Mouse (Mus musculus) bone marrow macrophage, adult 2 months (primary cell): ENCODE results near the gene ccdc198. TPM values are rescaled to one million over a fixed set of nuclear protein-coding genes. Genes with fewer than 3 reads are reported as not detected.
"Not testable (repeated sequence)": the region's sequence is repeated elsewhere in the genome, so short reads cannot be mapped to it uniquely, and the experiment has no call there.

Source experiments
- H3K27ac ChIP-seq: 2 replicates; pipeline ENCODE4 v1.5.1; 2012; ENCODE audit warnings: low read depth, low read length; ENCODE audit not compliant: insufficient read depth
- H3K4me1 ChIP-seq: 2 replicates; pipeline ENCODE4 v1.6.1; 2012; ENCODE audit warnings: low read length; ENCODE audit not compliant: control insufficient read depth, insufficient read depth
- H3K4me3 ChIP-seq: 2 replicates; pipeline ENCODE4 v1.5.1; 2012; ENCODE audit warnings: mild to moderate bottlenecking, low read length, moderate library complexity; ENCODE audit not compliant: insufficient read depth
- CTCF ChIP-seq: IDR thresholded peaks from 2 replicates; pipeline ENCODE4 v1.5.1; 2012; ENCODE audit warnings: low read depth, mild to moderate bottlenecking, low read length, moderate library complexity
- POLR2A ChIP-seq: IDR thresholded peaks from 2 replicates; pipeline ENCODE4 v1.6.1; 2012; ENCODE audit warnings: mild to moderate bottlenecking, low read depth, low read length, borderline replicate concordance
- polyA plus RNA-seq: library from polyadenylated mRNA; stranded (reverse); fragments of >200 nt; gene quantifications from 2 replicates; pipeline ENCODE4 v1.2.4, GENCODE M21; 2012; ENCODE audit not compliant: missing spikeins, insufficient read depth, insufficient read length

The ccdc198 gene
- polyA plus RNA-seq, result not detected in 2 replicates

DNA sequence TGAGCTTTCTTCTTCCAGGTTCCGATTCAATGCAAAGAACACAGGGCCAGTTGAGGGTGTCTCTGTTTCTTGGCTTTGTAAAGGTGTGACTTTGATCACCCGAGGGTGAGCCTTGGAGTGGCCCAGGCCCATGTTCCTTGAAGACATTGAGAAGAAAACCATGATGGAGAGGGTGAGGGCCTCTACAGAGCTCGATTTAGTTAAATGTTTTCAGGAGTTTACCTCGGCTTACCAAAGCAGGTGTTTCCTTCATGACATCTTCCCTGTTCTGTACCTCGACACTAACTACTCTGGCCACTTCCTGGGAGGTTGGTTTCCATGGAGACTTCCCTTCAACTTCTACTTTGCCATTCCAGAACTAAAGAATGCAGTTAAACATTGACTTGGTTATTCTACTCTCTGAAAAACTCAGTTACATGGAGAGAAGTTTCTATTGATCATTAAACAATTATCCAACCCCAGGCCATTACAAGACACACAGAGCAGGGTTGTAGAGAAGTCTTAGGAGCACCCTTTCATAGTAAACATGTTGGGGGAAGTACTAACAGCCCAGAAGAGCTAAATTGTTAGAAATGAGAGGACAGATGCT lies at the start of gene ccdc198:
ccdc198 (minus strand) TSS at position 349 of the 589 bp plus-strand sequence.
- no peak for TF ChIP-seq CTCF

DNA sequence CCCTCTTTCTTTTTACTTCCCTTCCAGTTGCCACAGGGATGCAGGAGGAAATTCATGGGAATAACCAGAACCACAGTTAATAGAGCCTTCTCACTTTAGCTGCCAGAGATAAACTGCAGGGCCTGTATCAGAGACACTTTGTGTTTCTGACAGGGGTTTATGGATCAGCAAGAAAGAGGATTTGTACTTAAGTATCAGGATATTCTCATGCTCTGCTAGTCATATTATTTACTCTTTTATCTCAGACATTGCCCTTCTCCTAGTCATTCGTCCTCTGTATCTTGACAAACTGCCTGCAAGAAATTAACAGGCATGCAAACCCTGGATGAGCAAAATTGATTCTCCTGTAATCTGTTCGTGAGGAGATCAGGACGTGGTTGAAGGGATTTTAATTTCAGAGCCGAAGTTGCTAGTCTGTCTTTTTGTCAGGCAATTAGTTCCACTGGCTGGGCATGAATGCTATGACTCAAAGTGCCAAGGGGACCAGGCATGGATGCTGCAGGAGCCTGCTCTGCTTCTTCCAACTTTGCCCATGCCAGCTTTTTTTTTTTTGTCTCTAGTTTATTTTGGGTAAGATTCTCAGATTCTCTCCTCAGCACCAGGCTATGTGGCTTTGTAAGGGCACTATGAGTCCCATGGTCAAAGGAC lies 48.7 kb upstream of the ccdc198 start:
- no peak overlapping the region for H3K4me3 ChIP-seq
- H3K4me1 ChIP-seq, result no peaks in the 10 kb centered on the region
- TF ChIP-seq POLR2A, result no peak
- no peak for TF ChIP-seq CTCF
- H3K27ac ChIP-seq, result no peak overlapping the region

More for the DNA sequence above, at the start of gene ccdc198:
- no peaks in the 10 kb centered on the region for H3K4me1 ChIP-seq
- H3K27ac ChIP-seq, result no peak within 1 kb of the TSS
- no peak within 1 kb of the TSS for H3K4me3 ChIP-seq

DNA sequence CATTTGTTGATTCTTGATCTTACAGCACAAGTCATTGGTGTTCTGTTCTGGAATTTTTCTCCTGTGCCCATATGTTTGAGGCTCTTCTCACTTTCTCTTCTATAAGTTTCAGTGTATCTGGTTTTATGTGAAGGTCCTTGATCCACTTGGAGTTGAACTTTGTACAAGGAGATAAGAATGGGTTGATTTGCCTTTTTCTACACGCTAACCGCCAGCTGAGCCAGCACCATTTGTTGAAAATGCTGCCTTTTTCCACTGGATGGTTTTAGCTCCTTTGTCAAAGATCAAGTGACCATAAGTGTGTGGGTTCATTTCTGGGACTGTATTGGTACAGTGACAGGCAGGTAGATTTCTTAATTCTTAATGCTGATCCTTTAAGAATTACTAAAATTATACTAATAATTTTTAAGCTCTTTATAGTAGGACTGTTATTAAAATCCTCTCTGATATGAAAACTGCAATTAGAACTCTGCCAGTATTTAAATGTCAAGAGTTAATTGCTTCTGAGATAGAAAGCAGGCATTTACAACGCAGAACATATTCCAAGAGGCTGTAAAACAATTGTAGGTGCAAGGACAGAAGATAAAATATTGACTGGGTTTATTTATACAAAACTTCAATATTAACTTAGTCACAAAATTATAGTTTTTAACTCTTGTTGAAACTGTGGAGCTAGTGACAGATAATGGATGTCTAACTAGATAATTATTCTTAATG lies 44.9 kb upstream of the ccdc198 start:
- H3K27ac ChIP-seq, result no peak overlapping the region
- TF ChIP-seq CTCF, result no peak
- TF ChIP-seq POLR2A, result no peak
- no peak overlapping the region for H3K4me3 ChIP-seq
- H3K4me1 ChIP-seq, result no peaks in the 10 kb centered on the region

DNA sequence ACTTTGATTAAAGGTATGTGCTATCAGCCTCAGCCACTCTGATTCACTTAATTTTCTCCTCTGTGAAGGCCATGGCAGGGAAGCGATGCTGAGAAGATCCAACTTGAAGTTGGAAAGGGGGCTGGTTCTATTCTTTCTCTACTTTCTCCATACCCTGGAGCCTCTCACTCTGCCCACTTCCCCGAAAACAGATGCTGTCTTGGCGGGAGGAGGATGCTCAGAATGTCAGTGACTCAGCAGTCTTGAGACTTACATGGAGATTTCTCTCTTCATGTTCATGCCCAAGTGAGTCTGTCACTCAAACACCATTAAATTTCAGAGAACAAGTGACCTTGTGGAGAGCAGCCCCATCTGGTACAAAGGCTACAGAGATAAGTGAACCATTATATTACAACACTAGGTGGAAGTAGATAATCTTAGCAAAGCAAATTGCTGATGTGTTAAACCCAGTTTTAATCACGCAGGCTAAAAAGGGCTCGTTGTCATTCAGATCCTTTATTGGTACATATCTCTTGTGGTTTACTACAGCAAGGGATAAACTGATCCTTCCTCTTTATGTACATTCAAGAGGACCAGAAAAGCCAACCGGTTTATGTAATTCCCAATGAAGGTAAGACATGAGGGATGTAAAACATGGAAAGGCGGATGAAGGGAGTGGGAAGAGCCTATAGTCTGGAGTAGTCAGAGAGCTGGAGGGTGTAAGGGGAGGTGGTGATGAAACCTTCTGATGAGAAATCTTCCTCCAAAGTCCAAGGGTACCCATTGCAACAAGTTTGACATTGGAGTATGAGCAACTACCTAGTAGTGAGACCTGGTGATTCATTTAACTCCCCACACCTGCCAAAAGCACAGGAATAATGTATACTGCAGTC lies 38.7 kb upstream of the ccdc198 start:
- Histone ChIP-seq H3K4me1 (no peaks in the 10 kb centered on the region), H3K27ac (no peak overlapping the region), H3K4me3 (no peak overlapping the region)
- no peak for TF ChIP-seq POLR2A
- TF ChIP-seq CTCF, result no peak

DNA sequence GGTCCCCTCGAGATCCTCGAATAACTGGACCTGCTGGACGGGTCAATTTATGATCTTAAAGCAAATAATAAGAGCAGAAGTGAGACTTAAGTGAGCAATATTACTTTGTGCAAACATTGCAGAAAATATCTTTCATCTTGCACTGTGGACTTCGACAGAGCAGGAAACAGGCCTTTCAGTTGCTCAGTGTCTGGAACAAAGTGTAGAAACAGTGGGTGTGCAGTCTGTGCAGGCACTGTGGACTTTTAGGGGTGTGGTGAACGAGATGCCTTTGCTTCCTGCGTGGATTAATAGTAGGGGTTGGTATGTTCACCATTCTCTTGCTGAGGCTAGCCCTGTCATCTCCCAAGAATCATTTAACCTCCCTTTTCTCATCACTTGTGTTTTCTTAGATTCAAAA lies 33.6 kb upstream of the ccdc198 start:
- TF ChIP-seq POLR2A (no peak), CTCF (no peak)
- Histone ChIP-seq H3K4me1 (no peaks in the 10 kb centered on the region), H3K4me3 (no peak overlapping the region), H3K27ac (no peak overlapping the region)

DNA sequence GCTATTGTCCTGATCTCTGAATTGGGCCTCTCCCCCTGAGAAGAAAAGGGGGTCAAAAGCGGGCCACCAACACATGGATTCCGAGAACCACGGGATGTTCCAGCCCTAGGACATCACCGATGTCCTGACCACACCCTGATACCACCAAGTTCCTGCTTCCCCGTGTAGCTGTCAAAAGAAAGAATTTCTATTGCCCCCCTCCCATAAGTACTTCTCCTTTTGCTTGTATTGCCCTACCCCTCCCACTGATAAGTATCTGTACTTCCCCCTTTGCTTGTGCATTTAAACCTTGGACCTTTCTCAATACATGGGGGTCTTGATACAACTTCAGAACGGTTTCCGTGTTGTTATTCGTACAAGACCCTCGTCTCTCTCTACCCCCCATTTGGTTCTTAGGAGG lies 33.2 kb upstream of the ccdc198 start:
- H3K4me3 ChIP-seq, H3K4me1 ChIP-seq, H3K27ac ChIP-seq: not testable (repeated sequence)

DNA sequence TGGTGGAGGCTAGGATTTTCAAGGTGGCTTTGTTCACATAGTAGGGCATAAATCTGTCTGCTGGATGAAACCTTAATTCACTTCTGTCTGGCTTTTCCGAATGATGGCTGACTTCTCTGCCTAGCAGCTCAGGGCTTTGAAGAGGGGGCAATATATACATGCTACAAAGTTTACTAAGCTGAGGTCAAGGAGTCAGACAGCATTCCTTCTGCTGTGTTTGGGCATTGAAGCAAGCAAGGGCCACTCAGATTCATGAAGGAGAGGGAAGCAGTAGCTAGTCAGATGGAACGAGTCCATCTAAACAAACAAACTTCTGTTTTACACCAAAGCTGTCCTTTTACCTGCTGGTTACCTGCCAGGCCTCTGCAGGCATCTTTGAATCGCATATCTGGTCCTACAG lies 32.4 kb upstream of the ccdc198 start:
- no peaks in the 10 kb centered on the region for H3K4me1 ChIP-seq
- no peak overlapping the region for H3K27ac ChIP-seq
- no peak overlapping the region for H3K4me3 ChIP-seq
- TF ChIP-seq POLR2A (no peak), CTCF (no peak)

DNA sequence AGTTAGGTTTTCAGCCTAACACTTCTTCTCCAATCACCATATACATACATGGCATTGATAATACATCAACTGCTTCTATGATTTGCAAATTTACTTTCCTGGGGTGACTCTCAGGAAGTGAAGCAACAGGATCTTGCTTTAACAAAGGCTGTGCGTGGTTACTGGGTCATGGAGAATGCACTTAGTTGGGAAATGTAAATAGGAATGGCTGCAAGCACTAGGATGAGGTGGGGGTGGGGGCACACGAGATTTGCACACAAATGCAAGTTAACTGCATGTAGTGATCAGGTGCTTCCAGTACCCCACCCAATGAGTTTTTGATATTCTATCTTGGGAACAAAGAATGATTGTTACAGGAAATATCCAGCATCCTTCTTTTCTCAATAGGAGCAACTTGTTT lies 30.1 kb upstream of the ccdc198 start:
- TF ChIP-seq POLR2A (no peak), CTCF (no peak)
- Histone ChIP-seq H3K4me3 (no peak overlapping the region), H3K4me1 (no peaks in the 10 kb centered on the region), H3K27ac (no peak overlapping the region)

DNA sequence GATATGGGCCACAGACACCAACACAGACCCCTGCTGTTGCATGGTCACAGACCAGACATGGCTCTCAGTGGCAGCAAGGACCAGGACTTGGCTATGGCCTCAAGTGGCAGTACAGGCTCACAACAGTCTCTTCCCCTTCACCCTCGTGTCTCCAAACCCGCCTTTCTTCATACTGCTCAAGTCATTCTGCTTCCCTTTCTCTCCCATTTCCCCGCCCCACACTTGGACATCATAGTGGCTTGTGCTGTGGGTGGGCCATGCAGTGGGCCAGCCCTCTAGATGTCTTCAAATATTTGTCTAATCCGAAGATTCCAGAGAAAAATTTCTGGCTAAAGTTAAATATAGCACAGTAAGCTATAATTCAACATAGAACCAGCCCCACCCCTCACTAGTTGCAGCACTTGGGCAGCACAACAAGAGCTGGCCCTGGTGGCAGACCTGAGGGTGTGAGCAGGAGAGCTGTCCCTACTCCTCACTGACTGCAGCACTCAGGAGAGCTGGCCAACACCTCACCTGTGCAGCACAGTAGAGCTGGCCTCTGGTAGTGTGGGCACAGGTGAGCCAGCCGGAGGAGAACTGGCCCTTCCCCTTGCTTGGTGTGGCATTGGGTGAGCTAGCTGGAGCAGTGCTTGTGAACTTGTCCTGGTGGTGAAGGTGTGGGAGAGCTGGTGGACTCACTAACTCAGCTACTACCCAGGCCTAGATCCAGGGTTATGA lies 20.2 kb upstream of the ccdc198 start:
- TF ChIP-seq CTCF (no peak), POLR2A (no peak)
- no peak overlapping the region for H3K4me3 ChIP-seq
- H3K27ac ChIP-seq, result no peak overlapping the region
- H3K4me1 ChIP-seq, result no peaks in the 10 kb centered on the region
